Mouse (Mus musculus) WW6 (cell line): ENCODE measurements around the gene Ifnl3.

ENCODE experiments used
- DNase-seq: peaks from one replicate; pipeline ENCODE4 v3.0.0-alpha.2; 2013; ENCODE audit warnings: low read depth, low spot score

Gene Ifnl3

DNA sequence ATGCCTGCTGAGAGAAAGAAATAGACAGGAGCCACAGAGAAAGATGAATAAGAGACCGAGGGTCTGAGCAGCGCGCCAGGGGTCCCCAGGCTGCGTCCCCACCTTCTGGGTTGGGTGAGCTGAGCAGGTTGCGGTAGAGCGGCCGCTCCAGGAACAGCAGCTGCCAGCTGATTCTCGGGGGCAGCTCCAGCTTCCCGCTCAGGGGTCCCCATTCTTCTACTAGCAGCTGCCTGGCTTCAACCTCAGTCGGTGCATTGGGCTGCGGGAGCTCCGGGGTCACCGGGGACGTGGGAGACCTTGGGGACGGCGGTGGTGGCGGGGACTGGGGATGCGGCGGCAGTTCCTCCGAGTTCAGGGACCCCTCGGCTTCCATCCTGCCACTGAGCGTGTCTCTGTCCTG, 24.0 kb downstream of the Ifnl3 start:
- DNase-seq, result no peak

- DNase-seq, result no peak
Measured at GRCm38 (mm10) chr7:28547154-28547553, 24.5 kb downstream of the Ifnl3 start, which contains the start of gene Nccrp1. Nccrp1 (minus strand) TSS chr7:28547254.

DNA sequence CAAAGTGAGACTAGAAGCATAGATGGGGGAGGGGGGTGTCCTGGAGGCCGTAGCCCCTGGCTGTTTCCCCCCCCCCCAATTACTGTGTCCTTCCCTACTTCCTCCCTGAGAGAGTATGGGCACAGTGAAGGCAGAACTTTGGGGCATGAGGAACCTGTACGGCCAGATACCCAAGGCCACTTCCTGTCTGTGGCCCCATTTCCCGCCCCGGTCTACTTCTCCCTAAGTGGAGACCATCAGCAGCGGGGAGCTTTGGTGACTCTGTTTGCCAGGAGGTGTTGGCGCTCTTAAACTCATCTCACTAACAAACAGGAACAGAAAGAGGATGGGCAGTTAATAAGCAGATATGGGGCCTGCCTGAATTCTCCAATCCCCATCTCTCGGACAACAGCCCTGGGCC, 25.0 kb downstream of the Ifnl3 start:
- DNase-seq, result no peak

GRCm38 (mm10) chr7:28553076-28553475, 30.4 kb downstream of the Ifnl3 start:
- DNase-seq, result no peak

- no peak for DNase-seq
Measured at GRCm38 (mm10) chr7:28555939-28556535, 33.4 kb downstream of the Ifnl3 start.

DNA sequence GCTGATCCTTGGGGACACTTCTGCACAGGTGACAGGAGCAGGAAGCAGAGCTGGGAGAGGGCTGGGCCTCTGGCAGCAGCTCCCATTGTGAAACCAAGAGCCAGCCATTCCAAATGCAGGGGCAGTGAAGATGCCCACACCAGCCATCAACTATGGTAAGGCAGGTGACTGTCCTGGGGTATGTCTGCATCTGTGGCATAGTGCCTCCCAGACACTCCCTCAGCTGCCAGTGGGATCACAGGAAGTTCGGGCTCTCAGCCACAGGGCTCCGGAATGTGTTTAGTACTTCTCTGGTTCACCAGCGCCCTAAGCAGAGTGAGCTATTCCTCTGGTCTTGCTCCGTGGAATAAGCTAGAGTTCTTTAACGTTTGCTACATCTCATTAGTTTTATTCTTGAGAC, 34.4 kb downstream of the Ifnl3 start:
- no peak for DNase-seq

DNA sequence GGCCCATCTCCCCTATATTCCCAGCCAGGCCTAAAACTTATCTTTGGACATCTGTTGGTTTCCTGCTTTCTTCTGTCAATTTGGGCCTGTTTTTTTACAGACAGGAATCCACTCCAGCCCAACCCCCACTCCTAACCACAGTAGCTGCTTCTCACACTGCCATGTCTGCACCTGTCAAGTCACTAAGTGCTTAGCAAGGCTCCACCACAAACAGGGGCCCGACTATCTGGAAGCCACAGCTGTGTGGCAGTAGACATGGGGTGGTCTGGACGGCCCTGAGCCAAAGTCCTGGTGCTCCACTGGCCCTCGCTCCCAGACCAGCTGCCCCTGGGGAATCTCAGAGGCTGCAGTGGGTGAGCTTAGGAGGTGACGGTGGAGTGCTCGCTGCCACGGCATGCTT, 35.1 kb downstream of the Ifnl3 start:
- DNase-seq, result no peak

DNA sequence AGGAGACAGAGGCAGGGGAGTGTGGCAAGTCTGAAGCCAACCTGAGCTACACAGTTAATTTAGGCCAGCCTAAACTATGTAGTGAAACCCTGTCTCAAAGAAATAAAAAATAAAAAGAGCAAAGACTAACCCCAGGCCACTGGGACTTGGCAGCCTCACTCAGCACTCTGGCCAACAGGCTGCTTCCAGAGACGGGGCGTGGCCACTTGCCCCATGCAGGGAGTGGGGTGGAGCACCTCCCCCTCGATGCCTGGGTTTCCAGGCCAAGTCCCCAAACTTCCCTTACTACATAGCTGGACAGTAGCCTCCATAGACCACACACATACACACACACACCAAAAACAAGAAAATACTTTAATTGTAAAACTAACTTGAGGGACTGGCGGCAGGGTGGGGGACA, 35.9 kb downstream of the Ifnl3 start:
- DNase-seq, result no peak

GRCm38 (mm10) chr7:28560856-28561255, 38.2 kb downstream of the Ifnl3 start:
- no peak for DNase-seq

DNA sequence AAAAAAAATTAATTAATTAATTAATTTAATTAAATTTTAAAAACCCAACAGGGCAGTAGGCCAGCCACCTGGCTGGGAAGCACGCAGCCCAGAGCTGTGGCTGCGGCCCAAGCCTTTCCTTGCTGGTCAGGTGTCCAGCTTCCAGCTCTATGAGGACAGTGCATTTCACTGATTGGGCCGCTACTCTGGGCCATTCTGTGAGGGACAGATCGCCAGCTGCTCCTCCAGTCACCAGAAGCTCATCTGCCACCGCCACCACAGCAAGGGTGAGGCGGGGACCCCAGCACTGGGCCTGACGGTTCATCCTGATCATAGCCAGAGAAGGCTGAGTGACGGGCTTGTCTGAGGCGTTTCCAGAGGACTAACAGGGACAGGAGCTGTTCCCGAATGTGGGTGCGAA, 39.3 kb downstream of the Ifnl3 start:
- DNase-seq, result no peak

DNA sequence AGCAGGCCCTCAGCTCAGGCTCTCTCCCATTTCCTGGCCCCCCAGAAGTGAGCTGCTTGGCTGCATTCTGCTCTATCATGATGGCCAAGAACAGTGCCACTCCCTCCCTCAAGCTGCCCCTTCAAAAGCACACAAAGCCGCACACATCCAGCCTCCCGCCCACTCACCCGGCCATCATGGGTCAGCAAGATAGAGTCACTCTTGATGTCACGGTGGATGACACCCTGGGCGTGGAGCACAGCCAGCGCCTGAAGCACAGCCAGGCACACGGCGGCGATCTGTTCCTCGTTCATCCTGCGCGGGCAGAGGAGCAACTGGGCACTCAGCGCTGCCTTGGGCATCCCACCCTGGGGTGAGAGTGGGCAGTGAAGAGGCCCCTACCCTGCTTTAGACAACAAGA, 39.7 kb downstream of the Ifnl3 start:
- DNase-seq, result no peak

GRCm38 (mm10) chr7:28562951-28563350, 40.3 kb downstream of the Ifnl3 start:
- DNase-seq, result no peak

GRCm38 (mm10) chr7:28565407-28565806, 42.8 kb downstream of the Ifnl3 start:
- no peak for DNase-seq

GRCm38 (mm10) chr7:28567539-28567938, 44.9 kb downstream of the Ifnl3 start:
- no peak for DNase-seq

- DNase-seq, result no peak
Measured at GRCm38 (mm10) chr7:28568253-28568652, 45.6 kb downstream of the Ifnl3 start.

GRCm38 (mm10) chr7:28570291-28570981, 47.8 kb downstream of the Ifnl3 start:
- no peak for DNase-seq

GRCm38 (mm10) chr7:28570982-28571682, 48.5 kb downstream of the Ifnl3 start:
- DNase-seq, result no peak

DNA sequence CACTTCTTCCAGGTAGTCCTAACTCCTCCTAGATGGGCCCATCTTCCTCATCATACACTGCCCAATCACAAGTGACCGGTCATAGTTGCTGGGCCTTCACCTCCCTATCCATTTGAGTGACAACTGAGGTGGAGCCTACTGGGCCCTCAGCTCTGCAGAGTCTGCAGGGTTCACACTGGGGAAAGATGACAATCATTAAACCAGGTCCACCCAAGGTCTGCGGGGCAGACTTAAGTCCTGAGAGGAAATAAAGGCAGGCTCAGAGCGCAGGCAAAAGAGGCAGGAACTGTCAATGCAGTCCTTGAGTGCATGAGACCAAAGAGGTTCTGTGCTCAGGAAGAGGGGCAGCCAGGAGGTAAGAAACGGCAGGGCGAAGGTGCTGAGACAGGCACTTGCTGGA, 50.1 kb downstream of the Ifnl3 start:
- DNase-seq, result no peak

DNA sequence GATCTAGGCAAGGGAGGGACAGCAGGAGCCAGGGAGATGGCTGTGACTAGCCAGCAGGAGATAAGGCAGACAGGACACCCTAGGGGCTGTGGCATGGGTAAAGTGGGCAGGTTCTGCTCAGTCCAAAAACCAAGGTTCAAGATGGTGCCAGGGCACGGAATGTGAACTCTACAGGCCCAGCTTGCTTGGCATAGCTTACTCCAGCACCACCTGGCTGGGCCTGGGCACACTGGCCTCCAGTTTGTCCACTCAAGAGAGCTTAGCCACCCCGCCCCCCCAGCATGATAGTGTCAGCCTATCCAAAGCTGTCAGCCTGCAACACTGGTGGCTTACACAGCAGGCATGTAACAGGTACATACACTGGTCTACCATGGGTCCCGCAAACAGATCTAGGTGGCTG, 50.6 kb downstream of the Ifnl3 start:
- no peak for DNase-seq
